In the genomic region with DNA sequence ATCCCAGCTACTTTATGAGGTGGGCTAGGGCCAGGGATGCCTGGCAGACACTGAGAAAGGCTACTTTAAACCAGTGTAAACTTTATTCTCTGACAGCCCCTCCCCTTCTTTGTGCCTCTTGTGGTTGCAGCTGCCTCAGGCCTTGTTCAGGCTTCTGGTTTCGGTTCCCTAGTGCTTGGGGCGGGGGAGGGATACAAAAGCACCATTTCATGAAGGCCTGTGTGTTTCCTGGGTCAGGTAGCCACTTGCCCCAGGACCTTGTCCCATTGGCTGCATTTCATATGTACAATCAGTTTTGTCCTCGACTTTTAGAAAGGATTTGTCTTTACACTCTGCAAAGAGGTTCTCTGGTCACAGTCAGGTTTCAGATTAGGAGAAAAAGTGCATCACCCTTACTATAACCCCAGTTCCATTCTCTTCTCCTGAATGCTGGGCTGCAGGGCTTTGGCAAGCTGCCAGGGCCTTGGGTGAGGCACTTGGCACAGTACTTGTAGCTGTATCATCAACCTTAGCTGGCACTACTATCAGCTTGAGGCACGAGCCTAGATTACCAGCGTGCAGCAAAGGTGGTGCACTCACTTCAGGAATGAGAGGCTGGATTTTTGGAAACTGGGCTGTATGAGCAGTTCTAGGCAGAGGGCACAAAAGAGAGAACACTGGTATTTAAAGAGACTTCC, we compare ENCODE assay signal across 8 mouse cellular contexts. TPM values are rescaled to one million over a fixed set of nuclear protein-coding genes. Genes with fewer than 3 reads are reported as not detected.
DNase-seq lines count a peak whose midpoint lies in the region; ATAC-seq lines count a peak whose summit lies in the region.

No protein-coding gene starts in this region.

- H3K27me3 ChIP-seq in forebrain, embryonic 15.5 days = no peaks in the 10 kb centered on the region
- H3K27me3 ChIP-seq in intestine, embryonic 14.5 days (replicated peaks; ENCODE audit: control insufficient read depth, insufficient read depth, low read length) = no peaks in the 10 kb centered on the region
- no peaks in the 10 kb centered on the region for H3K27me3 ChIP-seq in liver, embryonic 16.5 days (ENCODE audit: control insufficient read depth, insufficient read depth, low read depth, low read length)

- H3K4me1 ChIP-seq in forebrain, embryonic 15.5 days = peaks cover 37% of the 10 kb centered on the region
- peaks cover 17% of the 10 kb centered on the region for H3K4me1 ChIP-seq in intestine, embryonic 14.5 days (replicated peaks; ENCODE audit: control insufficient read depth, insufficient read depth, low read length)
- H3K4me1 ChIP-seq in liver, embryonic 16.5 days (ENCODE audit: control insufficient read depth, low read depth, low read length) = peaks cover 28% of the 10 kb centered on the region

- no peaks in the 10 kb centered on the region for H3K9me3 ChIP-seq in forebrain, embryonic 15.5 days
- H3K9me3 ChIP-seq in intestine, embryonic 14.5 days (ENCODE audit: control insufficient read depth, low read length) = no peaks in the 10 kb centered on the region
- H3K9me3 ChIP-seq in liver, embryonic 16.5 days (replicated peaks; ENCODE audit: control insufficient read depth, low read length) = no peaks in the 10 kb centered on the region

- no peak overlapping the region for H3K9ac ChIP-seq in forebrain, embryonic 15.5 days (replicated peaks)
- no peak overlapping the region for H3K9ac ChIP-seq in intestine, embryonic 14.5 days (ENCODE audit: low read length)
- no peak overlapping the region for H3K9ac ChIP-seq in liver, embryonic 16.5 days (ENCODE audit: low read depth, low read length)

- H3K4me3 ChIP-seq in forebrain, embryonic 15.5 days = no peak overlapping the region
- no peak overlapping the region for H3K4me3 ChIP-seq in intestine, embryonic 14.5 days (ENCODE audit: low read depth, low read length)
- H3K4me3 ChIP-seq in liver, embryonic 16.5 days (ENCODE audit: low read depth, low read length) = peak overlapping the region; percentile 8

- ATAC-seq in forebrain, embryonic 15.5 days (replicated peaks) = no peak
- no peak for ATAC-seq in intestine, embryonic 14.5 days (replicated peaks; ENCODE audit: low FRiP score, low TSS enrichment, low read depth)
- ATAC-seq in liver, embryonic 16.5 days (ENCODE audit: low read depth) = no peak

- no peak overlapping the region for H3K27ac ChIP-seq in forebrain, embryonic 15.5 days (replicated peaks)
- H3K27ac ChIP-seq in intestine, embryonic 14.5 days (ENCODE audit: low read depth) = peak overlapping the region; percentile 16; the same call in 1 of the 2 replicates
- peak overlapping the region; percentile 51 for H3K27ac ChIP-seq in liver, embryonic 16.5 days (ENCODE audit: low read length)

- peak; percentile 3 to 5 for DNase-seq in left cerebral cortex, postnatal 14 days (ENCODE audit: low spot score in 2 of 2)
- DNase-seq in left cerebral cortex, adult 11 months (ENCODE audit: low spot score) = no peak
- DNase-seq in adrenal gland, adult 2 months = peak; percentile 84
- DNase-seq in intestine, embryonic 14.5 days (ENCODE audit: low spot score) = no peak
- peak; percentile 33 for DNase-seq in skeletal muscle tissue, adult 2 months (ENCODE audit: low read depth, low spot score)
- no peak for DNase-seq in frontal cortex, postnatal 10 days (ENCODE audit: low spot score in 2 of 2)

- WGBS in forebrain, embryonic 15.5 days = 36% methylated on average over 5 of the region's 5 CpGs
- WGBS in intestine, embryonic 14.5 days = 42% methylated on average over 5 of the region's 5 CpGs
- WGBS in liver, embryonic 16.5 days (ENCODE audit: insufficient replicate concordance) = 17% methylated on average over 5 of the region's 5 CpGs

- intact Hi-C loops in left cerebral cortex, postnatal 14 days (cut with DNase I) = loop anchor here (5.0 kb wide), 1 partner anchor 68 kb away; the partner anchor contains the start of genes Idh3g and Ssr4

- 0 out of 2 replicates have a peak overlapping the region, but pooled peaks have one; percentile 1 for H3K4me2 ChIP-seq in forebrain, embryonic 15.5 days (replicated peaks)
- peak overlapping the region; percentile 60 for H3K4me2 ChIP-seq in intestine, embryonic 14.5 days (ENCODE audit: low read length)
- H3K4me2 ChIP-seq in liver, embryonic 16.5 days (ENCODE audit: low read depth, low read length) = peak overlapping the region; percentile 76

- H3K36me3 ChIP-seq in forebrain, embryonic 15.5 days = no peaks in the 10 kb centered on the region
- H3K36me3 ChIP-seq in intestine, embryonic 14.5 days (ENCODE audit: control insufficient read depth, insufficient read depth, low read length) = no peaks in the 10 kb centered on the region; the same call in 1 of the 2 replicates
- H3K36me3 ChIP-seq in liver, embryonic 16.5 days (ENCODE audit: control insufficient read depth, insufficient read depth) = no peaks in the 10 kb centered on the region

RNA-seq across cellular contexts. Expression of gene Abcd1, which starts 2.4 kb away (rescaled TPM):
- total RNA-seq in left cerebral cortex, postnatal 14 days (2021) = 10 to 100 TPM; 14.8 to 14.9 TPM
- 10 to 100 TPM; 28.1 to 29.6 TPM for total RNA-seq in adrenal gland, adult 2 months (2021)
- polyA plus RNA-seq in adrenal gland, adult 2 months (2012; rRNA removed) = 35.2 and 41.1 TPM in 2 replicates
- polyA plus RNA-seq in forebrain, embryonic 15.5 days (2015; fragmentation: Nextera tagmentation; extraction: Ambion mirVana) = 11.1 and 12.0 TPM in 2 replicates
- polyA plus RNA-seq in intestine, embryonic 14.5 days (2014; fragmentation: Nextera tagmentation; extraction: Ambion mirVana) = 15.7 and 16.8 TPM in 2 replicates
- 8.0 and 8.1 TPM in 2 replicates for polyA plus RNA-seq in liver, embryonic 16.5 days (2015; fragmentation: Nextera tagmentation; extraction: Ambion mirVana)

RNA-seq across cellular contexts. Expression of gene Bcap31, which starts 2.8 kb away (rescaled TPM):
- 10 to 100 TPM; 69.5 to 78.3 TPM for total RNA-seq in left cerebral cortex, postnatal 14 days (2021)
- 100 to 1,000 TPM; 271 to 301 TPM for total RNA-seq in adrenal gland, adult 2 months (2021)
- polyA plus RNA-seq in adrenal gland, adult 2 months (2012; rRNA removed) = 24.3 and 30.1 TPM in 2 replicates
- 98.3 and 101 TPM in 2 replicates for polyA plus RNA-seq in forebrain, embryonic 15.5 days (2015; fragmentation: Nextera tagmentation; extraction: Ambion mirVana)
- polyA plus RNA-seq in intestine, embryonic 14.5 days (2014; fragmentation: Nextera tagmentation; extraction: Ambion mirVana) = 230 and 236 TPM in 2 replicates
- 129 and 137 TPM in 2 replicates for polyA plus RNA-seq in liver, embryonic 16.5 days (2015; fragmentation: Nextera tagmentation; extraction: Ambion mirVana)

RNA-seq across cellular contexts. Expression of gene Plxnb3, which starts 38.1 kb away (rescaled TPM):
- 10 to 100 TPM in 1 of 2 experiments, 1 to 10 TPM in 1; 9.9 to 13.4 TPM for total RNA-seq in left cerebral cortex, postnatal 14 days (2021)
- total RNA-seq in adrenal gland, adult 2 months (2021) = under 1 TPM; 0.41 to 0.49 TPM
- 1.2 and 1.5 TPM in 2 replicates for polyA plus RNA-seq in adrenal gland, adult 2 months (2012; rRNA removed)
- 0.14 and 0.15 TPM in 2 replicates for polyA plus RNA-seq in forebrain, embryonic 15.5 days (2015; fragmentation: Nextera tagmentation; extraction: Ambion mirVana)
- 0.23 and 0.27 TPM in 2 replicates for polyA plus RNA-seq in intestine, embryonic 14.5 days (2014; fragmentation: Nextera tagmentation; extraction: Ambion mirVana)
- polyA plus RNA-seq in liver, embryonic 16.5 days (2015; fragmentation: Nextera tagmentation; extraction: Ambion mirVana) = 0.23 and 0.47 TPM in 2 replicates

RNA-seq across cellular contexts. Expression of gene Slc6a8, which starts 45.9 kb away (rescaled TPM):
- total RNA-seq in left cerebral cortex, postnatal 14 days (2021) = 10 to 100 TPM; 85.8 to 86.1 TPM
- 100 to 1,000 TPM in 1 of 2 experiments, 10 to 100 TPM in 1; 73.8 to 137 TPM for total RNA-seq in adrenal gland, adult 2 months (2021)
- 82.6 and 101 TPM in 2 replicates for polyA plus RNA-seq in adrenal gland, adult 2 months (2012; rRNA removed)
- polyA plus RNA-seq in forebrain, embryonic 15.5 days (2015; fragmentation: Nextera tagmentation; extraction: Ambion mirVana) = 6.5 and 7.0 TPM in 2 replicates
- 9.1 and 10.8 TPM in 2 replicates for polyA plus RNA-seq in intestine, embryonic 14.5 days (2014; fragmentation: Nextera tagmentation; extraction: Ambion mirVana)
- 0.12 and 0.50 TPM in 2 replicates for polyA plus RNA-seq in liver, embryonic 16.5 days (2015; fragmentation: Nextera tagmentation; extraction: Ambion mirVana)

RNA-seq across cellular contexts. Expression of gene Srpk3, which starts 55.4 kb away (rescaled TPM):
- total RNA-seq in left cerebral cortex, postnatal 14 days (2021) = 1 to 10 TPM; 5.8 to 7.0 TPM
- total RNA-seq in adrenal gland, adult 2 months (2021) = under 1 TPM; 0.20 to 0.41 TPM
- 1.1 and 1.3 TPM in 2 replicates for polyA plus RNA-seq in adrenal gland, adult 2 months (2012; rRNA removed)
- 1.5 and 1.8 TPM in 2 replicates for polyA plus RNA-seq in forebrain, embryonic 15.5 days (2015; fragmentation: Nextera tagmentation; extraction: Ambion mirVana)
- polyA plus RNA-seq in intestine, embryonic 14.5 days (2014; fragmentation: Nextera tagmentation; extraction: Ambion mirVana) = 1.7 and 1.8 TPM in 2 replicates
- polyA plus RNA-seq in liver, embryonic 16.5 days (2015; fragmentation: Nextera tagmentation; extraction: Ambion mirVana) = 1.1 and 2.9 TPM in 2 replicates

Comparison
In these comparisons a context has a peak if more than half of its experiments do, and no peak if none do; other contexts are left out.
1. DNase-seq: peak in left cerebral cortex, postnatal 14 days (2 of 2), adrenal gland, adult 2 months (single experiment) and skeletal muscle tissue, adult 2 months (single experiment); none in left cerebral cortex, adult 11 months (single experiment), intestine, embryonic 14.5 days (single experiment) and frontal cortex, postnatal 10 days (0 of 2).
2. H3K4me2 ChIP-seq: peak in every context shown above with its lines; median percentile 76 in liver, embryonic 16.5 days; 60 in intestine, embryonic 14.5 days; 1 in forebrain, embryonic 15.5 days.